Mouse (Mus musculus): ENCODE data around the gene Mrpl22. TPM values are rescaled to one million over a fixed set of nuclear protein-coding genes. Genes with fewer than 3 reads are reported as not detected.
"Not testable (repeated sequence)": the region's sequence is repeated elsewhere in the genome, so short reads cannot be mapped to it uniquely, and the experiment has no call there.

The Mrpl22 gene
- polyA plus RNA-seq, 1 experiment from 2014 or later: 117 TPM

DNA sequence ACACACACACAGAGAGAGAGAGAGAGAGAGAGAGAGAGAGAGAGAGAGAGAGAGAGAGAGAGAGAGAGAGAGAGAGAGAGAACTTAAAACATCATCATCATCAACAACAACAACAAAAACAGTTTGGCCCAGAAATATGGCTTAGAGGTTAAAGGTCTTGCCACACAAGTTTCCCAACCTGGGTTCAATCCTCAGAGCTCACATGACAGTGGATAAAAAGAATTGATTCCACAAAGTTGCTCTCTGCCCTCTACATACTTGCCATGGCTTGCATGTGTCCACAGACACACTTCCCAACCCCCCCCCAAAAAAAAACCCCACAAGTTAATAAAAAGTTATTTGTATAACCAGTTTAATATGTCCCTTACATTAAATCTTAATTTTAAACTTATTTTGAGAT lies 55.0 kb downstream of the Mrpl22 start:
- no peaks in the 10 kb centered on the region for H3K36me3 ChIP-seq (ENCODE audit: control insufficient read depth, insufficient read depth, low read length)
- DNase-seq (ENCODE audit: low spot score) (no peak), ATAC-seq (ENCODE audit: low FRiP score) (no peak)
- H3K27ac ChIP-seq (ENCODE audit: low read depth, low read length): no peak overlapping the region
- no peaks in the 10 kb centered on the region for H3K4me1 ChIP-seq (replicated peaks; ENCODE audit: control insufficient read depth, insufficient read depth, low read length)
- H3K4me2 ChIP-seq (replicated peaks; ENCODE audit: low read depth, low read length): no peak overlapping the region
- no peaks in the 10 kb centered on the region for H3K27me3 ChIP-seq (ENCODE audit: control insufficient read depth, insufficient read depth, low read length)
- no peaks in the 10 kb centered on the region for H3K9me3 ChIP-seq (ENCODE audit: control insufficient read depth, low read length)
- H3K9ac ChIP-seq (ENCODE audit: low read depth, low read length): no peak overlapping the region
- H3K4me3 ChIP-seq (ENCODE audit: low read depth, low read length): no peak overlapping the region

DNA sequence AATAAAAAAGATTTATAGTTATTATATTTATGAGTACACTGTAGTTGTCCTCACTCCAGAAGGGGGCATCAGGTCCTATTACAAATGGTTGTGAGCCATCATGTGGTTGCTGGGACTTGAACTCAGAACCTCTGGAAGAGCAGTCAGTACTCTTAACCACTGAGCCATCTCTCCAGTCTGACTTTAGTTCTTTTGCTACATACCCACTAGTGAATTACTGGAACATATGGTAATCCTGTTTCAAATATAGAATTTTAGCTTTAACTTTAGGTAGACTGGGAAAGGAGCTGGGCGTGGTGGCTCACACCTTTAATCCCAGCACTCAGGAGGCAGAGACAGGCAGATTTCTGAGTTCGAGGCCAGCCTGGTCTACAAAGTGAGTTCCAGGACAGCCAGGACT lies 56.6 kb downstream of the Mrpl22 start:
- H3K27ac ChIP-seq (ENCODE audit: low read depth, low read length); H3K4me2 ChIP-seq (replicated peaks; ENCODE audit: low read depth, low read length); H3K9me3 ChIP-seq (ENCODE audit: control insufficient read depth, low read length); H3K36me3 ChIP-seq (ENCODE audit: control insufficient read depth, insufficient read depth, low read length); ATAC-seq (ENCODE audit: low FRiP score); DNase-seq (ENCODE audit: low spot score); H3K4me3 ChIP-seq (ENCODE audit: low read depth, low read length); H3K9ac ChIP-seq (ENCODE audit: low read depth, low read length); H3K27me3 ChIP-seq (ENCODE audit: control insufficient read depth, insufficient read depth, low read length); H3K4me1 ChIP-seq (replicated peaks; ENCODE audit: control insufficient read depth, insufficient read depth, low read length): not testable (repeated sequence)
- WGBS: 94% methylated on average over 1 of the region's 2 CpGs

Other genes starting within 250 kb of the Mrpl22 start
- gene Larp1, start 162.6 kb upstream of the Mrpl22 start, polyA plus RNA-seq (2014; fragmentation: Nextera tagmentation; extraction: Ambion mirVana): 14.5 and 18.2 TPM in 2 replicates
- gene Gm12248, start 78.5 kb upstream of the Mrpl22 start, polyA plus RNA-seq (2014; fragmentation: Nextera tagmentation; extraction: Ambion mirVana): not detected in 2 replicates
- gene Cnot8, start 67.5 kb upstream of the Mrpl22 start, polyA plus RNA-seq (2014; fragmentation: Nextera tagmentation; extraction: Ambion mirVana): 112 and 116 TPM in 2 replicates
- gene Gemin5, start 3.1 kb upstream of the Mrpl22 start, polyA plus RNA-seq (2014; fragmentation: Nextera tagmentation; extraction: Ambion mirVana): 21.0 and 32.0 TPM in 2 replicates
- gene Igtp, start 27.9 kb downstream of the Mrpl22 start, polyA plus RNA-seq (2014; fragmentation: Nextera tagmentation; extraction: Ambion mirVana): 2.5 and 3.3 TPM in 2 replicates
- 0.71 and 1.3 TPM in 2 replicates for gene Irgm2, start 28.0 kb downstream of the Mrpl22 start, polyA plus RNA-seq (2014; fragmentation: Nextera tagmentation; extraction: Ambion mirVana)
- not detected in 2 replicates for gene 4930438A08Rik, start 103.1 kb downstream of the Mrpl22 start, polyA plus RNA-seq (2014; fragmentation: Nextera tagmentation; extraction: Ambion mirVana)
- gene Zfp692, start 135.4 kb downstream of the Mrpl22 start, polyA plus RNA-seq (2014; fragmentation: Nextera tagmentation; extraction: Ambion mirVana): 12.5 and 15.5 TPM in 2 replicates
- 26.1 and 28.9 TPM in 2 replicates for gene Zfp672, start 158.7 kb downstream of the Mrpl22 start, polyA plus RNA-seq (2014; fragmentation: Nextera tagmentation; extraction: Ambion mirVana)
- 23.4 and 27.7 TPM in 2 replicates for gene Sh3bp5l, start 159.1 kb downstream of the Mrpl22 start, polyA plus RNA-seq (2014; fragmentation: Nextera tagmentation; extraction: Ambion mirVana)
- gene Lypd8, start 207.4 kb downstream of the Mrpl22 start, polyA plus RNA-seq (2014; fragmentation: Nextera tagmentation; extraction: Ambion mirVana): not detected in 2 replicates
- gene 1810065E05Rik, start 249.4 kb downstream of the Mrpl22 start, polyA plus RNA-seq (2014; fragmentation: Nextera tagmentation; extraction: Ambion mirVana): not detected in 2 replicates